Mouse (Mus musculus) spleen, adult 2 months (tissue): ENCODE data around the gene Gbp6. TPM values are rescaled to one million over a fixed set of nuclear protein-coding genes. Genes with fewer than 3 reads are reported as not detected.
A peak's percentile ranks its signal among the peaks of the same experiment; 100 is the strongest.
"Not testable (repeated sequence)": the region's sequence is repeated elsewhere in the genome, so short reads cannot be mapped to it uniquely, and the experiment has no call there.

ENCODE experiments used
- DNase-seq, 2 experiments: peaks; one replicate each; pipeline versions ENCODE4 v3.0.0 to v3.0.0-alpha.2; 2012 to 2021; ENCODE audit warnings: low spot score in 2 of 2, low read depth in 1 of 2
- H3K27ac ChIP-seq: fragments of 200-500 bp; 2 replicates; pipeline ENCODE4 v1.5.1; 2012; ENCODE audit warnings: low read length, inconsistent platforms; ENCODE audit not compliant: insufficient read depth
- H3K27me3 ChIP-seq: fragments of 200-500 bp; 2 replicates; pipeline ENCODE4 v1.6.1; 2012; ENCODE audit warnings: mild to moderate bottlenecking, moderate library complexity, low read length, inconsistent platforms; ENCODE audit not compliant: control insufficient read depth, insufficient read depth
- H3K36me3 ChIP-seq: fragments of 200-500 bp; 2 replicates; pipeline ENCODE4 v1.6.1; 2012; ENCODE audit warnings: mild to moderate bottlenecking, low read length, inconsistent platforms; ENCODE audit not compliant: control insufficient read depth, insufficient read depth
- H3K4me1 ChIP-seq: fragments of 200-500 bp; 2 replicates; pipeline ENCODE4 v1.6.1; 2011; ENCODE audit warnings: inconsistent platforms; ENCODE audit not compliant: control insufficient read depth, insufficient read depth, insufficient read length
- H3K4me3 ChIP-seq: fragments of 200-500 bp; 2 replicates; pipeline ENCODE4 v1.5.1; 2011; ENCODE audit warnings: mild to moderate bottlenecking, inconsistent platforms; ENCODE audit not compliant: insufficient read depth, insufficient read length; ENCODE audit errors: extremely low read depth
- CTCF ChIP-seq: fragments of 200-500 bp; IDR thresholded peaks from 2 replicates; pipeline ENCODE4 v1.5.1; 2011; ENCODE audit warnings: mild to moderate bottlenecking, inconsistent platforms; ENCODE audit not compliant: insufficient read depth, insufficient read length, insufficient replicate concordance; ENCODE audit errors: extremely low read depth
- POLR2A ChIP-seq: fragments of 200-500 bp; IDR thresholded peaks from 2 replicates; pipeline ENCODE4 v1.6.1; 2011; ENCODE audit warnings: low read depth, low read length, inconsistent platforms
- WGBS: fragments of 180-500 bp; shearing (Covaris S2); methylation state at CpG from one replicate; pipeline ENCODE4 v1.1.7; 2018; 5-methylcytosine and 5-hydroxymethylcytosine counted together
- polyA plus RNA-seq: library from polyadenylated mRNA; depleted of rRNA; stranded (reverse); fragments of >200 nt; gene quantifications from 2 replicates; pipeline ENCODE4 v1.2.3, GENCODE M21; 2012

The Gbp6 gene
- polyA plus RNA-seq, 1 experiment, result 2.8 TPM

DNA sequence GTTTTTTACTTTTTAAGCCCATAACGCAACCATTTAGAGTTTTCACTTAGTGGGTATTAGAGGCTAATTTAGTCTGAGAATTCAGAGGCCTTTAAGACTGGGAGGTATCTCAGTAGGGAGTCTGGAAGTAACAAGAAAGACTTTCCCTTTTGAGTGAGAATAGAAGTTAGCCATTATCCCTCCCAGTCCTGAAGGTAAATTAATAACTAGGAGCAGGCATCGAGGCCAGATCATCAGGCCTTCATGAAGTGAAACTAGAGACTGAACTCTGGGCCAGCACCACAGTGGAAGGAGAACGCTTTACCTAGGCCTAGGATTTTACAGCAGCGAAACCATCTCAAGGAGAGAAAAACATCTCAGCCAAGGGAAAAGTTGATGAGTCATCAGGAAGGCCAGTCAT lies 8.5 kb upstream of the Gbp6 start:
- 90% methylated on average over 4 of the region's 4 CpGs for WGBS
- no peak for DNase-seq
- Histone ChIP-seq H3K36me3 (no peaks in the 10 kb centered on the region), H3K4me3 (no peak overlapping the region), H3K4me1 (no peaks in the 10 kb centered on the region), H3K27ac (no peak overlapping the region), H3K27me3 (no peaks in the 10 kb centered on the region)
- no peak for TF ChIP-seq POLR2A
- TF ChIP-seq CTCF, result no peak

DNA sequence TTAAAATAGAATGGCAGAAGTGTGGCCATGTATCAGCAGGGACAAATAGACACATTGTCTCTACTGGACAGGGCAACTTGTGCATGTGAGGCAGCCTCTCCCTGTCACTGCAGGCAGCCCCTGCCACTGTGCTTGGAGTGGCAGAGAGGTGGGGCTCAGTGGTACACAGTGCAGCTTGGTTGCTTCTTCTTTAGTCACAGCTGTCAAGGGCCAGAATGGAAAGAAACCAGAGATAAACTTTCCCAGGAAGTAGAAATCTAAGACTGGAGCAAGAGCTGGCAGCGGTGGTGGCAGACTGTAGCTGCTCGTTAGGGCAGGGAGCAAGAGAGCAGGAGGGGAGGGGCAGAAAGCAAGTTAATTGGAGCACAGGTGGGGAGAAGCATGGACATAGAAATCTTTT lies 8.0 kb upstream of the Gbp6 start:
- no peak overlapping the region for H3K4me3 ChIP-seq
- no peak for DNase-seq
- no peaks in the 10 kb centered on the region for H3K4me1 ChIP-seq
- no peak overlapping the region for H3K27ac ChIP-seq
- H3K27me3 ChIP-seq, result no peaks in the 10 kb centered on the region
- no peak for TF ChIP-seq CTCF
- H3K36me3 ChIP-seq, result no peaks in the 10 kb centered on the region
- WGBS, result 81% methylated on average over 2 of the region's 2 CpGs

DNA sequence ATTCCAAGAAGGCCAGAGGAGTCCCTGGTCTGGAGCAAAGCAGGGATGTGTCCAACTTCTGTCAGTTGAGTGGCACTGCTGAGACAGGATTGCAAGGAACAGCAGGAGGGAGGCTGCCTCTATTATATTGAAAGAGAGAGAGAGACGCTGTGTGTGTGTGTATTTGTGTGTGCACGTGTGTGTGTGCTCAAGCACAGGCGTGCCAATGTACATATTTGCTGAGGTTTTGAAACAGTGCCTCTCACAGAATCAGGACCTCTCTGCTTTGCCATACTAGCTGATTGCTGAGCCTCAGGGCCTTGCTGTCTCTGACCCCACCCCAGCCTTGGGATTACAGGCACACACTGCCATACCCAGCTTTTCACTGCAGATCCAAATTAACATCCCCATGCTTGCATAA lies 2.2 kb upstream of the Gbp6 start:
- TF ChIP-seq CTCF (no peak), POLR2A (no peak)
- Histone ChIP-seq H3K4me1 (peaks cover 6% of the 10 kb centered on the region; the same call in 1 of the 2 replicates), H3K27ac (no peak overlapping the region), H3K4me3 (no peak overlapping the region), H3K27me3 (no peaks in the 10 kb centered on the region), H3K36me3 (no peaks in the 10 kb centered on the region)
- no peak for DNase-seq
- WGBS, result 88% methylated on average over 3 of the region's 3 CpGs

DNA sequence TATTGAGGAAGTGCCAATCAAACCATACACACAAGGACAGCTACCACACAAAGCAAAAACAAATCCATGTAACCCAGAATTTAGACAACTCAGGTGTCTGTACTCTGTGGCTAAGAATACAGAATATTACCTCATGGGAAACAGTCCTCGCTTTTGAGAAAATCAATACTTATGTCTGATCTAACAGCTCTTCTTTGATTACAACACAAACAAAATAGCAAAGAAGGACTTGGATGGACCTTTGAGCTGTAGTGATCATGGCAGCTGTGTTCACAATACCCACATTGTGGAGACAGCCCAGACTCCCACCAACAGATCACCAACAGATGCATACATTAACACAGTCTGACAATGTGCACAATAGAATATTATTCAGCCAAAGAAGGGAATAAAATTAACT lies 1.0 kb downstream of the Gbp6 start:
- Histone ChIP-seq H3K4me3 (no peak overlapping the region; the same call in 1 of the 2 replicates), H3K27ac (peak overlapping the region; percentile 29), H3K4me1 (peaks cover 6% of the 10 kb centered on the region; the same call in 1 of the 2 replicates), H3K36me3 (no peaks in the 10 kb centered on the region), H3K27me3 (no peaks in the 10 kb centered on the region)
- no peak for TF ChIP-seq CTCF
- no peak for TF ChIP-seq POLR2A
- no peak for DNase-seq
- 90% methylated on average over 1 of the region's 1 CpGs for WGBS

DNA sequence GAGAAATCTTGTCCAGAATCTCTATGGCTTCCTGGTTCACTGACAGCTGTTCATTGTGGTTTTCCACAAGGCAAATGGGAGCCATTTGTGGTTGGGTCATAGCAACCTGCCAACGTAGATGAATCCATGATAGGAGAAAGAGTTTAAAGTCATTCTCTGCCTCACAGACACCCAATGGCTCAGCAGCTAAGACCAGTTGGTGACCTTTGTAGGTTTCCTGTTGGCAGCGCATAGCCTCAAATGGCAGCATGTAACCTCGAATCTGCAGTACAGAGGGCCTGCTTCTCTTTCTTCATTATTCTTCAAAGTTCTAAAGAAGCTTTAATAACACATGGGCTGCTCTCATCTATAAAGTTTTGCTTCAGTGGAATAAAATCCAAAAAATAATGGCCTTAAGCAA lies 2.6 kb downstream of the Gbp6 start:
- WGBS, result 34% methylated on average over 3 of the region's 3 CpGs
- H3K27me3 ChIP-seq, H3K4me3 ChIP-seq, H3K27ac ChIP-seq, H3K4me1 ChIP-seq, H3K36me3 ChIP-seq, DNase-seq: not testable (repeated sequence)

DNA sequence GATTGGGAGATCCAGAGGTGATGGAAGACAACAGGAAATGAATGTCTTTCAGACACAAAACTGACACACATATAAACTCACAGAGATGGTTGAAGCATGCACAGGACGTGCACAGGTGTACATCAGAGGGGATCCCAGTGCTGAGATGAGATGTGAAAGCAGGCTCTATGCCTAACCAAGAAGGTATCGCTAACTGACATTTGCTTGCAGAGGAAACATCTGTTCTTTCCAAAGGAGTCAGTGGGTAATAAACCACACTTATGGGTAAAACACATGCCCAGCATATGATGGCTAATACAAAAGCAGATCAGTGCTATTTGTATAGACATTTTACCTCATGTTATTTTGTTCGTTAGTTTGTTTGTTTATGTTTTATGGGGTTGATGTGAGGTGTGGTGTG lies 32.8 kb downstream of the Gbp6 start:
- not testable (repeated sequence) for H3K4me3 ChIP-seq, H3K36me3 ChIP-seq, H3K27ac ChIP-seq, DNase-seq, H3K4me1 ChIP-seq, H3K27me3 ChIP-seq
- 43% methylated on average over 1 of the region's 3 CpGs for WGBS

DNA sequence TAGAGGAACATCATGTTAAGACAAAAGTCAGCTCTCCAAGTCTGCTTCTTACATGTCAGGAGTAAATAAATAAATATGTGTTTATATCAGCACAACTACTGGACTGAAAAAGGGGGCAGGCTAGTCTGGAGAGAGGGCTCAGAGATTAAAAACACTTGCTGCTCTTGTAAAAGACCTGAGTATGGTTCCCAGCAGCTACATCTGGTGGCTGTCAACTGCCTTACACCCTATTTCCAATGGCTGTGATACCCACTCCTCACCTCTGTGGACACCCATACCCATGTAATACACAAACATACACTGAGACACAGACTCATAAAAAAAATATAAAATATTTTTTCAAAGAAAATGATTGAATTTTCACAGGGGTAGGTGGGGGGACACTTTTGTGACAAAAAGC lies 41.0 kb downstream of the Gbp6 start:
- DNase-seq, result no peak
- H3K27ac ChIP-seq, result no peak overlapping the region
- no peaks in the 10 kb centered on the region for H3K4me1 ChIP-seq
- TF ChIP-seq POLR2A (no peak), CTCF (no peak)
- H3K27me3 ChIP-seq, result no peaks in the 10 kb centered on the region
- no peak overlapping the region for H3K4me3 ChIP-seq
- no peaks in the 10 kb centered on the region for H3K36me3 ChIP-seq

DNA sequence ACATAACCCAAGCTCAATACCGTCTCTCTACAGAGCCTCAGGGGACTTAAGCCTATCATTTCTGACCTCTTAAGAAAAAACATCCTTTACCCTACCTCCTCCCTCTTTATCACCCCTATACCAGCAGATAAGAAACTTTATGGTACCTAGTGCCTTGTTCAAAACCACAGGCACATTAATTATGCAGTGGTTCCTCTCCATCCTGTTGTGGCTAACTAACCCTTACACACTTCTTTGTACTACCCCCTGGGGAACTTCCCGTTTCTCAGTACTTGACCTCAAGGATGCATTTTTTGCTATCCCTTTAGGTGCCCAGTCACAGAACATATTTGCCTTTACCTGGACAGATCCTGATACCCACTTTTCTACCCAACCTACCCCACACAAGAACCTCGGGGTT lies 48.8 kb downstream of the Gbp6 start:
- H3K36me3 ChIP-seq, H3K4me1 ChIP-seq, DNase-seq, H3K4me3 ChIP-seq, H3K27me3 ChIP-seq, H3K27ac ChIP-seq: not testable (repeated sequence)
- WGBS, result 10% methylated on average over 3 of the region's 3 CpGs

DNA sequence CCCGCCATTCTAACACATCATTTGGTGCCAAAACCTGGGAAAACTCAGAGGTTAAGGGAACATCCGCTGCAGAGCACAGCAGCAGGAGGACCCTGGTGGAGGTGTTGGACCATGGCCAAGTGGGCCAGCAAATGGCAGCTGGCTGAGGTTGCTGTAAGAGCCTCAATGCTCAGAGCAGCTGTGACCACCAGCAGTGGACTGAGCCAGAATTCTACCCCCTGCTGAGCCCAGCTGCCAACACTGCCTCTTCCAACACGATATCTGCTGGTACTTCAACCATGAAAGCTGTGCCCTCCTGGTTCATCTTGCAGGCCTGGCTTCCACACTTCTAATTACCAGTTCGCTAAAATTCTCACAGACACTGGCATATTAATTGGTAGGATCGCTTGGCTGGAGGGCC lies 52.5 kb downstream of the Gbp6 start:
- H3K36me3 ChIP-seq, H3K4me1 ChIP-seq, H3K27me3 ChIP-seq, H3K27ac ChIP-seq, H3K4me3 ChIP-seq, DNase-seq: not testable (repeated sequence)
- WGBS, result 76% methylated on average over 5 of the region's 5 CpGs

DNA sequence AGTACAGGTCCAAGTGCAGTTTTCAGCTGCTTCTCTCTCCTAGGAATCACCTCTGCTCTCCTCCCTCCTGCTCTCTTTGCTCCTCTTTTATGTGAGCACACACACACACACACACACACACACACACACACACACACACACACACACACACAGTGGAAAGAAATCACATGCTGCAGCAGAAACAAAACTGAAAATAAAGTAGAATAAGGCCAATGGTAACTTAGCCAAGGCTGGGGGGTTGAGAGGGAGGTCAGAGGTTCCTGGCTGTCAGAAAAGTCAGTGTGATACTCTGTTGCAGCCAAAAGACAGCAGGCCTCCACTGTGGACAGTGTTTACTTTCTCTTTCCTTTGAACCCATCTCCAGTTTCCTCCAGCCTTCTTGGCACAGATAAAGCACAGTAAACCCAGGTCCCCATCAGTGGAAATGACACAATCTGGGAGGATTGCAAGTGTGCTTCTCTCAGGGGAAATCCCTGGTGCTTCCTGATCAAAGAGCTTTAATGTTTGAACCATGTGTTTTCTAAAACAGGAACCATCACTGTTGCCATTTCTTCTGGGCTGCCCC lies 53.9 kb downstream of the Gbp6 start, which contains the start of gene Gbp10:
Gene Gbp10 (minus strand): TSS at position 51 of the 565 bp plus-strand sequence.
- peak within 1 kb of the TSS; percentile 60 for H3K27ac ChIP-seq
- peak in 1 of 2 experiments; percentile 27 for DNase-seq
- not testable (repeated sequence) for H3K4me1 ChIP-seq, H3K4me3 ChIP-seq, H3K27me3 ChIP-seq, H3K36me3 ChIP-seq
